Mouse (Mus musculus): ENCODE measurements around the gene Daam1. TPM values are rescaled to one million over a fixed set of nuclear protein-coding genes. Genes with fewer than 3 reads are reported as not detected.
A peak's percentile ranks its signal among the peaks of the same experiment; 100 is the strongest.

The Daam1 gene
- polyA plus RNA-seq, 1 experiment from 2014 or later = 5.0 TPM

DNA sequence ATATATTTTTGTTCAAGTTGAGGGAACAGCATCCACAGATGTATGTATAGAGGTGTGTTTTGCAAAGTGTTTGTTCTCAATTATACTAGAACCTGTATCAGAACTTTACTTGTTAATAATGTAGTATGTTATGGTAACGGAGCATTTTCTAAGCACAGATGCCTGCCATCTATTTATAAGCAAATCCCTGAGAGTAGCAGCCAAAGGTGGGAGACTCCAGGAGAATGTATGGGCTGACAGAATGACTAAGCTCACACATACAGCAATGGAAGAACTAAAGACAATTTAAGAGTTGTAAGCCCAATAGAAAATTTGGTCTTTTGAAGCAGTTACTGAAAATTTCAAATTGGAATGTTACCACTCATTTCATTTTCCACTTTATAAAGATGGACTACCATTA lies 40.3 kb upstream of the Daam1 start:
- 92% methylated on average over 1 of the region's 1 CpGs for WGBS
- no peak for ATAC-seq (replicated peaks; ENCODE audit: low FRiP score, low read depth)
- H3K27ac ChIP-seq = no peak overlapping the region
- H3K27me3 ChIP-seq (ENCODE audit: insufficient read depth, low read length) = no peaks in the 10 kb centered on the region
- H3K4me1 ChIP-seq (replicated peaks; ENCODE audit: insufficient read depth, low read length) = no peaks in the 10 kb centered on the region
- no peaks in the 10 kb centered on the region for H3K9me3 ChIP-seq (replicated peaks; ENCODE audit: low read length)
- no peaks in the 10 kb centered on the region for H3K36me3 ChIP-seq (ENCODE audit: insufficient read depth, low read length)
- H3K9ac ChIP-seq (ENCODE audit: low read depth, low read length) = no peak overlapping the region
- no peak overlapping the region for H3K4me3 ChIP-seq (replicated peaks; ENCODE audit: low read depth, low read length)
- no peak overlapping the region for H3K4me2 ChIP-seq (ENCODE audit: low read length)
- no peak for DNase-seq (ENCODE audit: low spot score)
- no peak for TF ChIP-seq CTCF (IDR thresholded peaks at IDR 0.05; ENCODE audit: low read depth)

DNA sequence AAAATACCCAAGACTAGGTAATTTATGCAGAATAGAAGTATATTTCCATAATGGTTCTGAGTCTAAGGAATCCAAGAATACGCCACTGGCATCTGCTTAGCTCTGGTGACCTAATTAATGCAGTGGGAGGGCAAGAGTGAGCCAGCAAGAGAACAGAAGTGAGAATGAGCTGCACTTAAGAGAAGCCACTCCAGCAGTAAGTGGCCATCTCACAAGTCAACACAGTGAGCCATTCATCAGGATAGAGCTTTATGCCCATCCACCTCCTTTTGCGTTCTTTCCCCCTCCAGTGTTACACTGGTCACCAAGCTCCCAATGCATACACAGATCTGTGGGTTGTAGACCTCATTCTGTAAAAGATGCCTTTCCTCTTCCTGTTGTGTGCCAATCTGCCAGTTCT lies 37.8 kb upstream of the Daam1 start:
- Histone ChIP-seq H3K36me3 (ENCODE audit: insufficient read depth, low read length) (no peaks in the 10 kb centered on the region), H3K9me3 (replicated peaks; ENCODE audit: low read length) (no peaks in the 10 kb centered on the region), H3K4me1 (replicated peaks; ENCODE audit: insufficient read depth, low read length) (peaks cover 8% of the 10 kb centered on the region), H3K27me3 (ENCODE audit: insufficient read depth, low read length) (no peaks in the 10 kb centered on the region), H3K9ac (ENCODE audit: low read depth, low read length) (no peak overlapping the region), H3K4me2 (ENCODE audit: low read length) (no peak overlapping the region), H3K27ac (no peak overlapping the region), H3K4me3 (replicated peaks; ENCODE audit: low read depth, low read length) (no peak overlapping the region)
- no peak for TF ChIP-seq CTCF (IDR thresholded peaks at IDR 0.05; ENCODE audit: low read depth)
- ATAC-seq (replicated peaks; ENCODE audit: low FRiP score, low read depth) (no peak), DNase-seq (ENCODE audit: low spot score) (no peak)
- 81% methylated on average over 2 of the region's 2 CpGs for WGBS

DNA sequence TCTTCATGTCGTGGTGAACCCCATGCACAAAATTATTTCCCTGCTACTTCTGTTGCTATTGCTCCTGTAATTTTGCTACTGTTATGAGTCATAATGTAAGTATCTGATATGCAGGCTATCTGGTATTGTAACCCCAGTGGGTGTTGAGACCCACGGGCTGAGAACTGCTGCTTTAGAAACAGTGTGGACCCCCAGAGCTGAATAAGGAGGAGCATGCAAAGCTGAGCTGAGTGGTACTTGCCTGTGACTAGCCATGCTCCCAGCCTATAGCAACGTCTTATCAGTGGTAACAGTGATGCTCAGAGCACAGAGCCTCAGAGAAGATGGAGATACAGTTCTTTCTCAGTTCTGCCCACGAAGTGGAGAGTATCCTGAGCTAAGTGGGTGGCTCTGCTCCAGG lies 35.3 kb upstream of the Daam1 start:
- 55% methylated on average over 4 of the region's 4 CpGs for WGBS
- H3K4me3 ChIP-seq (replicated peaks; ENCODE audit: low read depth, low read length) = no peak overlapping the region
- no peak overlapping the region for H3K4me2 ChIP-seq (ENCODE audit: low read length)
- no peaks in the 10 kb centered on the region for H3K27me3 ChIP-seq (ENCODE audit: insufficient read depth, low read length)
- no peak for DNase-seq (ENCODE audit: low spot score)
- no peak overlapping the region for H3K9ac ChIP-seq (ENCODE audit: low read depth, low read length)
- TF ChIP-seq CTCF (IDR thresholded peaks at IDR 0.05; ENCODE audit: low read depth) = no peak
- no peaks in the 10 kb centered on the region for H3K9me3 ChIP-seq (replicated peaks; ENCODE audit: low read length)
- no peak for ATAC-seq (replicated peaks; ENCODE audit: low FRiP score, low read depth)
- no peak overlapping the region for H3K27ac ChIP-seq
- H3K36me3 ChIP-seq (ENCODE audit: insufficient read depth, low read length) = no peaks in the 10 kb centered on the region
- peaks cover 8% of the 10 kb centered on the region for H3K4me1 ChIP-seq (replicated peaks; ENCODE audit: insufficient read depth, low read length)

DNA sequence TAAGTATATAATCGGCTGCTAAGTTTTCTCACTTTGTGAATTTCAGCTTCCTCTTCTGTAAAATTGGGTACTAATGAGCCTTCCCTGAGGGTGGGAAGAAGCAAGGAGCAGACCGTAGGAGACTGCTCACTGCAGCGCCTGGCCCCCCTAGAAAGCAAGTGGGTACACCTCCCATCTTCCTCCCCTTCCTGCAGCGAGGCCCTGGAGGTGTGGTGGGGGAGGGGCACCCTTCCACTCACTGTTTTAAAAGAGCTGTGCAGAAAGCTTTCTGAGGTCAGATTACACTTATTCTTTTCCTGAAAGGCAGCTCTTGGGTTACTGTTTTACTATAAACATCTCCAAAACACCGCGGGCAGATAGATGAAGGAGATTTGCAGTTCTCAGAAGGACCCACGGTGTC lies 34.4 kb upstream of the Daam1 start:
- no peak for ATAC-seq (replicated peaks; ENCODE audit: low FRiP score, low read depth)
- 5% methylated on average over 7 of the region's 7 CpGs for WGBS
- no peak overlapping the region for H3K27ac ChIP-seq

DNA sequence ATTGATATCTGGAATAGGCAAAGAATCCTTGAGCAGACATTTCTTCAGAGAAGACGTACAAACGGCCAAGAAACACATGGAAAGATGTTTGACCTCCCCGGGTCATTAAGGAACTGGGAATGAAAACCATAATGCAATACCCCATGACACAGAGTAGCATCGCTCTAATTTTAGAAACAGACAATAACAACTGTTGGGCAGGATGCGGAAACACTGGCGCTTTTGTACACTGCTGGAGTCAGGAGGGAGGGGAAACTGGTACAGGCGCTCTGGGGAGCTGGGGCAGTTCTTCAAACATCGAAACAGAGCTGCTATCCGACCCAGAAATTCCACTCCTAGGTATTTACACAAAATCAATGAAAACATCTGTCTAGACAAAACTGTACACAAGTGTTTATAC lies 23.6 kb upstream of the Daam1 start:
- ATAC-seq (replicated peaks; ENCODE audit: low FRiP score, low read depth) (no peak), DNase-seq (ENCODE audit: low spot score) (peak; percentile 13)
- H3K27ac ChIP-seq = no peak overlapping the region

More for the DNA sequence above, 34.4 kb upstream of the Daam1 start:
- peak; percentile 51 for DNase-seq (ENCODE audit: low spot score)
- H3K4me1 ChIP-seq (replicated peaks; ENCODE audit: insufficient read depth, low read length) = peaks cover 12% of the 10 kb centered on the region
- H3K9me3 ChIP-seq (replicated peaks; ENCODE audit: low read length) = no peaks in the 10 kb centered on the region
- no peak overlapping the region for H3K9ac ChIP-seq (ENCODE audit: low read depth, low read length)
- H3K4me3 ChIP-seq (replicated peaks; ENCODE audit: low read depth, low read length) = no peak overlapping the region
- peak overlapping the region; percentile 37 for H3K4me2 ChIP-seq (ENCODE audit: low read length)
- TF ChIP-seq CTCF (IDR thresholded peaks at IDR 0.05; ENCODE audit: low read depth) = no peak
- H3K36me3 ChIP-seq (ENCODE audit: insufficient read depth, low read length) = no peaks in the 10 kb centered on the region
- no peaks in the 10 kb centered on the region for H3K27me3 ChIP-seq (ENCODE audit: insufficient read depth, low read length)

DNA sequence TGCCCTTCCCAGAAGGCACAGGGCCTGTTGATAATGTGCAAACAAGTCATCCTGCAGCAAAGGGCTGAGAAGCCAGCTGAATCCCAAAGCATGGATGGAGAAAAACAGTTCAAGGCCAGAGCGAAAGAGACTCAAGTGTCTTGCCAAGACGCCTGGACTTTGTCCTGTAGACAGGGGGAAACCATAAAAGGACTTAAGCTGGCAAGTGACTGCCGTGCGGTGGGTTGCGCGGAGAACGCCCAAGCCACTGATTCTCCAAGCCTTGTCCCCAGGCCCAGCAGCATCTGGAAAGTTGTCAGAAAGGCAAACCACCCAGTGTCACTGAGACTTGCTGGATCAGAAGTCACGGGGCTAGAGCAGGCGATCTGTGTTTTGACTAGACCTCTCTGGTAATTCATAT lies 22.2 kb upstream of the Daam1 start:
- 76% methylated on average over 9 of the region's 9 CpGs for WGBS
- ATAC-seq (replicated peaks; ENCODE audit: low FRiP score, low read depth) (no peak), DNase-seq (ENCODE audit: low spot score) (no peak)
- H3K27ac ChIP-seq = no peak overlapping the region
- H3K4me2 ChIP-seq (ENCODE audit: low read length) = no peak overlapping the region
- no peaks in the 10 kb centered on the region for H3K4me1 ChIP-seq (replicated peaks; ENCODE audit: insufficient read depth, low read length)
- H3K27me3 ChIP-seq (ENCODE audit: insufficient read depth, low read length) = no peaks in the 10 kb centered on the region
- H3K4me3 ChIP-seq (replicated peaks; ENCODE audit: low read depth, low read length) = no peak overlapping the region
- TF ChIP-seq CTCF (IDR thresholded peaks at IDR 0.05; ENCODE audit: low read depth) = no peak
- no peaks in the 10 kb centered on the region for H3K9me3 ChIP-seq (replicated peaks; ENCODE audit: low read length)
- H3K36me3 ChIP-seq (ENCODE audit: insufficient read depth, low read length) = no peaks in the 10 kb centered on the region
- H3K9ac ChIP-seq (ENCODE audit: low read depth, low read length) = no peak overlapping the region

More for the DNA sequence above, 23.6 kb upstream of the Daam1 start:
- WGBS = 64% methylated on average over 9 of the region's 9 CpGs
- no peaks in the 10 kb centered on the region for H3K9me3 ChIP-seq (replicated peaks; ENCODE audit: low read length)
- H3K36me3 ChIP-seq (ENCODE audit: insufficient read depth, low read length) = no peaks in the 10 kb centered on the region
- no peak for TF ChIP-seq CTCF (IDR thresholded peaks at IDR 0.05; ENCODE audit: low read depth)
- no peaks in the 10 kb centered on the region for H3K4me1 ChIP-seq (replicated peaks; ENCODE audit: insufficient read depth, low read length)
- no peak overlapping the region for H3K9ac ChIP-seq (ENCODE audit: low read depth, low read length)
- no peaks in the 10 kb centered on the region for H3K27me3 ChIP-seq (ENCODE audit: insufficient read depth, low read length)
- no peak overlapping the region for H3K4me3 ChIP-seq (replicated peaks; ENCODE audit: low read depth, low read length)
- no peak overlapping the region for H3K4me2 ChIP-seq (ENCODE audit: low read length)

DNA sequence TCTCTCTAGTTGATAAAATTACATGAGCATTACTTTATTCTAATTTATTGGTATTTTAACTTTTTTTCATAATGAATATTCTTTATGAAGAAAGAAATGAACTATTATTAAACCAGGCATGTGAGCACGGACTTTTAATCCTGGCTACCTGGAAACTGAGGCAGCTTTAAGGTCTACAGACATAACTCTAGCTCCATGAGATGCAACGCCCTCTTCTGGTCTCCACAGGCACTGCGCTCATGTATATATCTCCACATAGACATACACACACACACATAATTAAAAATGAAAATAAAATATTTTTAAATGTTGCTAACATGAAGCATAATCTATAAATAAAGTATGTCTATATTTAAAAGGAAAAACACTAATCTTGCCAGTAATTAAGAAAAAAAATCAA lies 21.3 kb upstream of the Daam1 start:
- Histone ChIP-seq H3K4me3 (replicated peaks; ENCODE audit: low read depth, low read length) (no peak overlapping the region), H3K4me2 (ENCODE audit: low read length) (no peak overlapping the region), H3K9ac (ENCODE audit: low read depth, low read length) (no peak overlapping the region), H3K9me3 (replicated peaks; ENCODE audit: low read length) (no peaks in the 10 kb centered on the region), H3K36me3 (ENCODE audit: insufficient read depth, low read length) (no peaks in the 10 kb centered on the region), H3K27me3 (ENCODE audit: insufficient read depth, low read length) (no peaks in the 10 kb centered on the region), H3K27ac (no peak overlapping the region), H3K4me1 (replicated peaks; ENCODE audit: insufficient read depth, low read length) (no peaks in the 10 kb centered on the region)
- ATAC-seq (replicated peaks; ENCODE audit: low FRiP score, low read depth) = no peak
- 0 out of 2 replicates have a peak, but pooled peaks have one; percentile 8 for TF ChIP-seq CTCF (IDR thresholded peaks at IDR 0.05; ENCODE audit: low read depth)
- WGBS = 95% methylated on average over 3 of the region's 3 CpGs
- no peak for DNase-seq (ENCODE audit: low spot score)
